Mouse (Mus musculus): ENCODE measurements around the gene Zfhx2. TPM values are rescaled to one million over a fixed set of nuclear protein-coding genes. Genes with fewer than 3 reads are reported as not detected.

The Zfhx2 gene
- total and polyA plus RNA-seq, 3 experiments, result 0.07 to 0.59 (median 0.30) TPM

DNA sequence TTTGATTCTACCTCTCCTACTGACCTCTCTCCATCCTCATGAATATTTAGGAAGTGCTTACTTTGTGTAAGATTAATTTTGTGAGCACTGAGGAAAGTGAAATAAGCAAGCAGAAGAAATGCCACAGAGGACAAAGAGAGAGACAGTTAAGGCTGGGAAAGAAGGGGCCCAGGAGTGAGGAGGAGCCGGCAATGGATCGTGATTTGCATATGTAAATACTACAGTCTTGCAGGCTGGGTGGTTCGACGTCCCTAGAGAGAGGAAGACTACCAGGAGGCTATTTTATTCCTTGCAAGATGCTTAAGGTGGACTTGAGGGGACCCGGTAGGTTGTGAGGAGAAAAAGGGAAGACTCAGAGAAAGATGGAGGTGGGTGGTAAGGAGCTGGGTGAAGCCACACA lies 11.0 kb downstream of the Zfhx2 start:
- DNase-seq (ENCODE audit: extremely low read depth), result no peak
- Histone ChIP-seq H3K27me3 (replicated peaks) (peaks cover 3% of the 10 kb centered on the region), H3K27ac (ENCODE audit: insufficient read depth, low read depth) (no peak overlapping the region), H3K4me3 (replicated peaks in 1 of 3; ENCODE audit: low read depth in 2 of 3, low read length in 2 of 3, poor library complexity in 1 of 3) (no peak overlapping the region), H3K79me2 (replicated peaks; ENCODE audit: control insufficient read depth, extremely low read depth, insufficient read depth, poor library complexity, severe bottlenecking) (no peaks in the 10 kb centered on the region), H3K9ac (ENCODE audit: insufficient read depth, low read depth) (no peak overlapping the region), H3K4me1 (ENCODE audit: control insufficient read depth in 1 of 2, insufficient read depth in 2 of 2) (peaks cover 11 to 44% of the 10 kb centered on the region in 2 experiments), H3K9me3 (replicated peaks; ENCODE audit: low read length) (no peaks in the 10 kb centered on the region), H3K36me3 (replicated peaks in 1 of 2; ENCODE audit: control insufficient read depth in 1 of 2, insufficient read depth in 1 of 2, low read length in 1 of 2) (no peaks in the 10 kb centered on the region), H3K4me2 (ENCODE audit: insufficient read depth, low read depth, poor library complexity, severe bottlenecking) (no peak overlapping the region; the same call in 1 of the 2 replicates)
- TF ChIP-seq USF1 (IDR thresholded peaks at IDR 0.05; ENCODE audit: low read depth, low read length), result no peak
- TF ChIP-seq CTCF (conservative IDR thresholded peaks at IDR 0.05 in 1 of 2, IDR thresholded peaks at IDR 0.05 in 1 of 2; ENCODE audit: low read depth in 2 of 2, low read length in 2 of 2), result no peak
- no peak for TF ChIP-seq ZC3H11A (IDR thresholded peaks at IDR 0.05; ENCODE audit: low read depth, low read length)
- TF ChIP-seq POLR2A (IDR thresholded peaks at IDR 0.05; ENCODE audit: low read depth, low read length), result no peak
- in situ Hi-C loops (cut with MboI; ENCODE audit: low pct_ligation_motif_present, low pct_unique_long_range_greater_than_20kb, low sequenced_read_pairs) (no loop called here), dilution Hi-C loops (cut with MboI; ENCODE audit: extremely low pct_ligation_motif_present, extremely low pct_unique_long_range_greater_than_20kb, low sequenced_read_pairs) (no loop called here)

GRCm38 (mm10) chr14:55079214-55079970 lies 12.7 kb downstream of the Zfhx2 start:
- Histone ChIP-seq H3K4me1 (ENCODE audit: control insufficient read depth in 1 of 2, insufficient read depth in 2 of 2) (peaks cover 0 to 31% of the 10 kb centered on the region in 2 experiments; a peak in 2 of 4 replicates), H3K4me3 (replicated peaks in 1 of 3; ENCODE audit: low read depth in 2 of 3, low read length in 2 of 3, poor library complexity in 1 of 3) (no peak overlapping the region), H3K27me3 (replicated peaks) (peaks cover 5% of the 10 kb centered on the region), H3K27ac (ENCODE audit: insufficient read depth, low read depth) (no peak overlapping the region), H3K79me2 (replicated peaks; ENCODE audit: control insufficient read depth, extremely low read depth, insufficient read depth, poor library complexity, severe bottlenecking) (no peaks in the 10 kb centered on the region), H3K4me2 (ENCODE audit: insufficient read depth, low read depth, poor library complexity, severe bottlenecking) (no peak overlapping the region), H3K9ac (ENCODE audit: insufficient read depth, low read depth) (no peak overlapping the region), H3K9me3 (replicated peaks; ENCODE audit: low read length) (no peaks in the 10 kb centered on the region), H3K36me3 (replicated peaks in 1 of 2; ENCODE audit: control insufficient read depth in 1 of 2, insufficient read depth in 1 of 2, low read length in 1 of 2) (no peaks in the 10 kb centered on the region)
- dilution Hi-C loops (cut with MboI; ENCODE audit: extremely low pct_ligation_motif_present, extremely low pct_unique_long_range_greater_than_20kb, low sequenced_read_pairs) (no loop called here), in situ Hi-C loops (cut with MboI; ENCODE audit: low pct_ligation_motif_present, low pct_unique_long_range_greater_than_20kb, low sequenced_read_pairs) (loop anchor here (5.0 kb wide), 1 partner anchor 42 kb away; no protein-coding TSS in a partner anchor)
- DNase-seq (ENCODE audit: extremely low read depth), result peak; percentile 79
- TF ChIP-seq JUN (IDR thresholded peaks at IDR 0.05; ENCODE audit: insufficient read depth, low read depth, low read length) (no peak), RAD21 (IDR thresholded peaks at IDR 0.05; ENCODE audit: low read depth, low read length) (peak; percentile 80), IRF4 (IDR thresholded peaks at IDR 0.05; ENCODE audit: low read depth, low read length) (0 out of 2 replicates have a peak, but pooled peaks have one; percentile 18), MAFK (IDR thresholded peaks at IDR 0.05; ENCODE audit: insufficient replicate concordance, low read length) (no peak), SMC3 (IDR thresholded peaks at IDR 0.05; ENCODE audit: low read depth, low read length) (peak; percentile 75), MAZ (IDR thresholded peaks at IDR 0.05; ENCODE audit: low read depth, low read length) (0 out of 2 replicates have a peak, but pooled peaks have one; percentile 68), CTCF (conservative IDR thresholded peaks at IDR 0.05 in 1 of 2, IDR thresholded peaks at IDR 0.05 in 1 of 2; ENCODE audit: low read depth in 2 of 2, low read length in 2 of 2) (peak; percentile 69 to 85), PAX5 (IDR thresholded peaks at IDR 0.05; ENCODE audit: low read length) (no peak), NELFE (IDR thresholded peaks at IDR 0.05; ENCODE audit: low read depth, low read length) (no peak)
